In genomic region chr4:127319613-127320012, GRCm38 (mm10) we compare ENCODE assay signal across 10 mouse cellular contexts. TPM values are rescaled to one million over a fixed set of nuclear protein-coding genes. Genes with fewer than 3 reads are reported as not detected.
DNase-seq lines count a peak whose midpoint lies in the region; ATAC-seq lines count a peak whose summit lies in the region.
"Had no signal": no experiment of that assay in that cellular context is flagged by ENCODE, and none has a peak within 500 bp of the region (broad histone marks: within the 10 kb centered on the region; RNA-seq: fewer than 3 reads in every experiment).

No protein-coding gene starts in this region.

- no peaks in the 10 kb centered on the region for H3K4me1 ChIP-seq in embryonic facial prominence, embryonic 11.5 days (ENCODE audit: control insufficient read depth, insufficient read depth, low read length)
- no peaks in the 10 kb centered on the region for H3K4me1 ChIP-seq in hindbrain, embryonic 16.5 days (ENCODE audit: control insufficient read depth, insufficient read depth, low read depth, low read length)
- peaks cover 3% of the 10 kb centered on the region for H3K4me1 ChIP-seq in limb, embryonic 10.5 days
- no peaks in the 10 kb centered on the region for H3K4me1 ChIP-seq in neural tube, embryonic 14.5 days (ENCODE audit: control insufficient read depth, insufficient read depth, low read length)
- H3K4me1 ChIP-seq: neural tube, embryonic 13.5 days had no signal

- 7% methylated on average over 3 of the region's 3 CpGs for WGBS in embryonic facial prominence, embryonic 11.5 days
- 0% methylated on average over 3 of the region's 3 CpGs for WGBS in hindbrain, embryonic 16.5 days
- 9% methylated on average over 3 of the region's 3 CpGs for WGBS in limb, embryonic 10.5 days
- 3% methylated on average over 3 of the region's 3 CpGs for WGBS in neural tube, embryonic 14.5 days

- peak; percentile 73 for DNase-seq in urinary bladder, postnatal 14 days (ENCODE audit: low spot score)
- DNase-seq in urinary bladder, adult 18-20 months (ENCODE audit: low spot score in 2 of 2), result no peak
- peak; percentile 51 for DNase-seq in adrenal gland, postnatal 25 days
- DNase-seq in embryonic facial prominence, embryonic 11.5 days (ENCODE audit: low spot score), result peak; percentile 89
- peak; percentile 63 for DNase-seq in limb, embryonic 10.5 days (ENCODE audit: low spot score)

- H3K36me3 ChIP-seq in embryonic facial prominence, embryonic 11.5 days (replicated peaks; ENCODE audit: control insufficient read depth, insufficient read depth, low read depth, low read length), result no peaks in the 10 kb centered on the region
- H3K36me3 ChIP-seq in hindbrain, embryonic 16.5 days (ENCODE audit: control insufficient read depth, insufficient read depth, low read length), result no peaks in the 10 kb centered on the region
- H3K36me3 ChIP-seq in limb, embryonic 10.5 days, result no peaks in the 10 kb centered on the region
- no peaks in the 10 kb centered on the region for H3K36me3 ChIP-seq in neural tube, embryonic 14.5 days (ENCODE audit: control insufficient read depth, insufficient read depth, low read length)
- H3K36me3 ChIP-seq: neural tube, embryonic 13.5 days had no signal

- no peak overlapping the region for H3K9ac ChIP-seq in embryonic facial prominence, embryonic 11.5 days (replicated peaks; ENCODE audit: low read length)
- no peak overlapping the region for H3K9ac ChIP-seq in hindbrain, embryonic 16.5 days (ENCODE audit: low read depth, low read length)
- H3K9ac ChIP-seq in neural tube, embryonic 14.5 days (replicated peaks; ENCODE audit: low read depth, low read length), result no peak overlapping the region
- H3K9ac ChIP-seq: neural tube, embryonic 13.5 days had no signal

- no peak overlapping the region for H3K4me2 ChIP-seq in embryonic facial prominence, embryonic 11.5 days (ENCODE audit: low read depth, low read length)
- no peak overlapping the region for H3K4me2 ChIP-seq in hindbrain, embryonic 16.5 days (ENCODE audit: low read length)
- H3K4me2 ChIP-seq in neural tube, embryonic 14.5 days (ENCODE audit: low read depth, low read length), result no peak overlapping the region
- H3K4me2 ChIP-seq: neural tube, embryonic 13.5 days had no signal

- H3K4me3 ChIP-seq in embryonic facial prominence, embryonic 11.5 days (ENCODE audit: low read depth, low read length), result no peak overlapping the region
- H3K4me3 ChIP-seq in hindbrain, embryonic 16.5 days (ENCODE audit: low read length), result no peak overlapping the region
- no peak overlapping the region for H3K4me3 ChIP-seq in limb, embryonic 10.5 days
- H3K4me3 ChIP-seq in neural tube, embryonic 14.5 days (ENCODE audit: low read depth, low read length), result no peak overlapping the region
- H3K4me3 ChIP-seq: neural tube, embryonic 13.5 days had no signal

- H3K27ac ChIP-seq in embryonic facial prominence, embryonic 11.5 days (replicated peaks; ENCODE audit: low read depth, low read length), result no peak overlapping the region
- H3K27ac ChIP-seq in hindbrain, embryonic 16.5 days (ENCODE audit: low read depth, low read length), result no peak overlapping the region
- no peak overlapping the region for H3K27ac ChIP-seq in limb, embryonic 10.5 days
- H3K27ac ChIP-seq in neural tube, embryonic 14.5 days (ENCODE audit: low read depth, low read length), result no peak overlapping the region
- H3K27ac ChIP-seq: neural tube, embryonic 13.5 days had no signal

- no peaks in the 10 kb centered on the region for H3K9me3 ChIP-seq in embryonic facial prominence, embryonic 11.5 days (replicated peaks; ENCODE audit: control insufficient read depth, low read length)
- no peaks in the 10 kb centered on the region for H3K9me3 ChIP-seq in hindbrain, embryonic 16.5 days (ENCODE audit: control insufficient read depth, low read length)
- H3K9me3 ChIP-seq in limb, embryonic 10.5 days (replicated peaks), result no peaks in the 10 kb centered on the region
- H3K9me3 ChIP-seq in neural tube, embryonic 14.5 days (ENCODE audit: control insufficient read depth, low read length), result no peaks in the 10 kb centered on the region
- H3K9me3 ChIP-seq: neural tube, embryonic 13.5 days had no signal

- no peaks in the 10 kb centered on the region for H3K27me3 ChIP-seq in embryonic facial prominence, embryonic 11.5 days (ENCODE audit: control insufficient read depth, insufficient read depth, low read length)
- H3K27me3 ChIP-seq in hindbrain, embryonic 16.5 days (replicated peaks; ENCODE audit: control insufficient read depth, insufficient read depth, low read length), result no peaks in the 10 kb centered on the region
- H3K27me3 ChIP-seq in limb, embryonic 10.5 days (ENCODE audit: low read depth, poor library complexity, severe bottlenecking), result peaks cover 13% of the 10 kb centered on the region
- H3K27me3 ChIP-seq in neural tube, embryonic 14.5 days (ENCODE audit: control insufficient read depth, insufficient read depth, low read length), result no peaks in the 10 kb centered on the region

- no peak for ATAC-seq in embryonic facial prominence, embryonic 11.5 days (replicated peaks; ENCODE audit: insufficient number of reproducible peaks, low FRiP score, low TSS enrichment, low read depth)
- peak; percentile 49; the same call in 1 of the 2 replicates for ATAC-seq in hindbrain, embryonic 16.5 days
- peak; percentile 14; the same call in 1 of the 2 replicates for ATAC-seq in neural tube, embryonic 14.5 days (ENCODE audit: low read depth)
- no peak for ATAC-seq in inflammation-experienced regulatory T-cells, adult 6 months

RNA-seq across cellular contexts. Expression of gene Gja4, which starts 5.8 kb away (rescaled TPM):
- total RNA-seq in adrenal gland, postnatal 25 days (2021), result 2.2 and 3.0 TPM in 2 replicates
- 13.1 and 13.4 TPM in 2 replicates for polyA plus RNA-seq in embryonic facial prominence, embryonic 11.5 days (2014; fragmentation: Nextera tagmentation; extraction: Ambion mirVana)
- 20.4 and 26.1 TPM in 2 replicates for polyA plus RNA-seq in hindbrain, embryonic 16.5 days (2015; fragmentation: Nextera tagmentation; extraction: Ambion mirVana)
- polyA plus RNA-seq in limb, embryonic 10.5 days (2016; fragmentation: Nextera tagmentation; extraction: Ambion mirVana), result 14.6 and 18.5 TPM in 2 replicates
- 19.6 and 20.9 TPM in 2 replicates for polyA plus RNA-seq in neural tube, embryonic 14.5 days (2014; fragmentation: Nextera tagmentation; extraction: Ambion mirVana)
- polyA plus RNA-seq in inflammation-experienced regulatory T-cells, adult 6 months (2017; shearing (Covaris generic)), result under 1 TPM in 1 of 3 experiments, not detected in 2; 0.27 TPM

RNA-seq across cellular contexts. Expression of gene Gjb3, which starts 11.0 kb away (rescaled TPM):
- total RNA-seq in adrenal gland, postnatal 25 days (2021), result not detected in 2 replicates
- polyA plus RNA-seq in embryonic facial prominence, embryonic 11.5 days (2014; fragmentation: Nextera tagmentation; extraction: Ambion mirVana), result 2.7 and 3.8 TPM in 2 replicates
- 0.15 and 0.19 TPM in 2 replicates for polyA plus RNA-seq in hindbrain, embryonic 16.5 days (2015; fragmentation: Nextera tagmentation; extraction: Ambion mirVana)
- 7.8 and 11.4 TPM in 2 replicates for polyA plus RNA-seq in limb, embryonic 10.5 days (2016; fragmentation: Nextera tagmentation; extraction: Ambion mirVana)
- polyA plus RNA-seq in neural tube, embryonic 14.5 days (2014; fragmentation: Nextera tagmentation; extraction: Ambion mirVana), result 0.20 TPM in 1 of 2 replicates, not detected in the other
- polyA plus RNA-seq in inflammation-experienced regulatory T-cells, adult 6 months (2017; shearing (Covaris generic)), result under 1 TPM in 1 of 3 experiments, not detected in 2; 0.20 TPM
- total RNA-seq: gastrocnemius, postnatal 36 days had no signal
- polyA plus RNA-seq: neural tube, embryonic 13.5 days had no signal

RNA-seq across cellular contexts. Expression of gene Gjb4, which starts 34.3 kb away (rescaled TPM):
- not detected in 2 replicates for total RNA-seq in adrenal gland, postnatal 25 days (2021)
- 0.18 and 0.20 TPM in 2 replicates for polyA plus RNA-seq in embryonic facial prominence, embryonic 11.5 days (2014; fragmentation: Nextera tagmentation; extraction: Ambion mirVana)
- polyA plus RNA-seq in hindbrain, embryonic 16.5 days (2015; fragmentation: Nextera tagmentation; extraction: Ambion mirVana), result 0.14 TPM in 1 of 2 replicates, not detected in the other
- polyA plus RNA-seq in limb, embryonic 10.5 days (2016; fragmentation: Nextera tagmentation; extraction: Ambion mirVana), result not detected in 2 replicates
- not detected in 2 replicates for polyA plus RNA-seq in neural tube, embryonic 14.5 days (2014; fragmentation: Nextera tagmentation; extraction: Ambion mirVana)
- not detected for polyA plus RNA-seq in inflammation-experienced regulatory T-cells, adult 6 months (2017; shearing (Covaris generic))
- total RNA-seq: gastrocnemius, postnatal 36 days had no signal
- polyA plus RNA-seq: neural tube, embryonic 13.5 days had no signal

RNA-seq across cellular contexts. Expression of gene Gjb5, which starts 38.4 kb away (rescaled TPM):
- total RNA-seq in adrenal gland, postnatal 25 days (2021), result not detected in 2 replicates
- polyA plus RNA-seq in embryonic facial prominence, embryonic 11.5 days (2014; fragmentation: Nextera tagmentation; extraction: Ambion mirVana), result 0.70 and 0.84 TPM in 2 replicates
- 0.20 and 0.34 TPM in 2 replicates for polyA plus RNA-seq in hindbrain, embryonic 16.5 days (2015; fragmentation: Nextera tagmentation; extraction: Ambion mirVana)
- 1.6 and 1.7 TPM in 2 replicates for polyA plus RNA-seq in limb, embryonic 10.5 days (2016; fragmentation: Nextera tagmentation; extraction: Ambion mirVana)
- 0.21 TPM in 1 of 2 replicates, not detected in the other for polyA plus RNA-seq in neural tube, embryonic 14.5 days (2014; fragmentation: Nextera tagmentation; extraction: Ambion mirVana)
- not detected for polyA plus RNA-seq in inflammation-experienced regulatory T-cells, adult 6 months (2017; shearing (Covaris generic))

Comparison
In these comparisons a context has a peak if more than half of its experiments do, and no peak if none do; other contexts are left out.
1. DNase-seq: peak in urinary bladder, postnatal 14 days (single experiment), adrenal gland, postnatal 25 days (single experiment), embryonic facial prominence, embryonic 11.5 days (single experiment) and limb, embryonic 10.5 days (single experiment); none in urinary bladder, adult 18-20 months (0 of 2).
2. ATAC-seq: peak in hindbrain, embryonic 16.5 days (single experiment) and neural tube, embryonic 14.5 days (single experiment); none in embryonic facial prominence, embryonic 11.5 days (single experiment) and inflammation-experienced regulatory T-cells, adult 6 months (single experiment).
3. RNA of gene Gja4, which starts 5.8 kb away (polyA plus RNA-seq): 20.4 to 26.1 TPM in hindbrain, embryonic 16.5 days, 19.6 to 20.9 TPM in neural tube, embryonic 14.5 days, 14.6 to 18.5 TPM in limb, embryonic 10.5 days and 13.1 to 13.4 TPM in embryonic facial prominence, embryonic 11.5 days; 0.27 TPM in inflammation-experienced regulatory T-cells, adult 6 months; every median in the first group is over 10 times any median in the second.